ENCODE assay signal across 12 mouse cellular contexts in the genomic region with DNA sequence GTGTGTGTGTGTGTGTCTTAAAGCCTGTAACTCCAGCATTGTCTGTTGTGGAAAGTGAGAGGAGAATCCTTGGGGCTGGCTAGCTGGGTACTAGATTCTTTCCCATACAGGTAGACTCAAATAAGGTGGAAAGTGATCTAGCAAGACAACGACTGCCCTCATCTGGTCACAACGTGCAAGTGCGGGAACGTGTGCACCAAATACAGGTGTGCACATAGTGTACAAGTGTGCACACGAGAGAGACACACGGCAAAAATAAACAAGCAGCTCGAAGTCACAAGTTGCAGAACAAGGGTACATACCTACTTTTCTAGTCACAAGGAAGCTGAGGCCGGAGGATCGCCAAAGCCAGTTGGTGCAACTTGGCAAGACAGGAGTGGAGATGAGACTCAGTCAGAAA. TPM values are rescaled to one million over a fixed set of nuclear protein-coding genes. Genes with fewer than 3 reads are reported as not detected.
DNase-seq lines count a peak whose midpoint lies in the region; ATAC-seq and TF ChIP-seq lines count a peak whose summit lies in the region.
"Had no signal": no experiment of that assay in that cellular context is flagged by ENCODE, and none has a peak within 500 bp of the region (broad histone marks: within the 10 kb centered on the region; RNA-seq: fewer than 3 reads in every experiment).

No protein-coding gene starts in this region.

- DNase-seq in heart, postnatal 0 days (ENCODE audit: low spot score) = no peak
- DNase-seq in heart, adult 9 months (ENCODE audit: low spot score in 2 of 2) = no peak
- peak; percentile 33 for DNase-seq in midbrain, embryonic 14.5 days
- peak; percentile 45 for DNase-seq in brain, adult 2 months (ENCODE audit: low read depth, low spot score)
- DNase-seq in thymus, postnatal 10 days (ENCODE audit: low spot score in 2 of 2) = peak; percentile 30 to 59
- no peak for DNase-seq in urinary bladder, adult 2 months (ENCODE audit: low spot score)
- no peak for DNase-seq in layer of hippocampus, postnatal 14 days (ENCODE audit: low spot score in 2 of 2)
- DNase-seq: embryo, embryonic 11 days; gastrocnemius, postnatal 25 days had no signal

- TF ChIP-seq EP300 in heart, postnatal 0 days (IDR thresholded peaks at IDR 0.05; ENCODE audit: low read depth) = no peak

- H3K27me3 ChIP-seq in heart, postnatal 0 days (ENCODE audit: control insufficient read depth, insufficient read depth, low read length) = peaks cover 53% of the 10 kb centered on the region
- peaks cover 42% of the 10 kb centered on the region for H3K27me3 ChIP-seq in midbrain, embryonic 14.5 days (ENCODE audit: control insufficient read depth, insufficient read depth, low read length)
- peaks cover 37% of the 10 kb centered on the region for H3K27me3 ChIP-seq in midbrain, embryonic 16.5 days (ENCODE audit: control insufficient read depth, insufficient read depth, low read depth, low read length)

- H3K4me3 ChIP-seq in heart, postnatal 0 days (ENCODE audit: low read depth, low read length) = no peak overlapping the region
- no peak overlapping the region for H3K4me3 ChIP-seq in midbrain, embryonic 14.5 days (replicated peaks; ENCODE audit: low read depth, low read length)
- H3K4me3 ChIP-seq in midbrain, embryonic 16.5 days (ENCODE audit: low read depth, low read length) = no peak overlapping the region
- H3K4me3 ChIP-seq: intestine, embryonic 15.5 days; limb, embryonic 15.5 days had no signal

- TF ChIP-seq CTCF in heart, postnatal 0 days (IDR thresholded peaks at IDR 0.05; ENCODE audit: low read depth) = peak; percentile 48

- H3K4me1 ChIP-seq in heart, postnatal 0 days (ENCODE audit: control insufficient read depth, insufficient read depth) = 0 out of 2 replicates have a peak, but pooled peaks cover 4% of the 10 kb centered on the region
- H3K4me1 ChIP-seq in midbrain, embryonic 14.5 days (ENCODE audit: control insufficient read depth, insufficient read depth, low read length) = peaks cover 7% of the 10 kb centered on the region; the same call in 1 of the 2 replicates
- peaks cover 5% of the 10 kb centered on the region; the same call in 1 of the 2 replicates for H3K4me1 ChIP-seq in midbrain, embryonic 16.5 days (ENCODE audit: control insufficient read depth, insufficient read depth, low read length)

- WGBS in heart, postnatal 0 days = 48% methylated on average over 9 of the region's 9 CpGs
- 59% methylated on average over 9 of the region's 9 CpGs for WGBS in midbrain, embryonic 14.5 days
- WGBS in midbrain, embryonic 16.5 days = 56% methylated on average over 9 of the region's 9 CpGs

- no peak overlapping the region for H3K27ac ChIP-seq in heart, postnatal 0 days (ENCODE audit: low read depth)
- H3K27ac ChIP-seq in midbrain, embryonic 14.5 days (replicated peaks; ENCODE audit: low read depth, low read length) = no peak overlapping the region
- no peak overlapping the region for H3K27ac ChIP-seq in midbrain, embryonic 16.5 days (ENCODE audit: low read length)
- H3K27ac ChIP-seq: intestine, embryonic 15.5 days; limb, embryonic 15.5 days had no signal

- no peak overlapping the region for H3K9ac ChIP-seq in heart, postnatal 0 days (replicated peaks; ENCODE audit: low read depth, low read length)
- no peak overlapping the region for H3K9ac ChIP-seq in midbrain, embryonic 14.5 days (replicated peaks; ENCODE audit: low read length)
- H3K9ac ChIP-seq in midbrain, embryonic 16.5 days (ENCODE audit: low read depth, low read length) = no peak overlapping the region
- H3K9ac ChIP-seq: intestine, embryonic 15.5 days; limb, embryonic 15.5 days had no signal

- H3K4me2 ChIP-seq in heart, postnatal 0 days (ENCODE audit: low read depth, low read length) = no peak overlapping the region
- H3K4me2 ChIP-seq in midbrain, embryonic 14.5 days (ENCODE audit: low read length) = no peak overlapping the region
- no peak overlapping the region for H3K4me2 ChIP-seq in midbrain, embryonic 16.5 days (ENCODE audit: low read length)
- H3K4me2 ChIP-seq: intestine, embryonic 15.5 days; limb, embryonic 15.5 days had no signal

- no peak for ATAC-seq in heart, postnatal 0 days (ENCODE audit: insufficient read depth, low read depth)
- no peak for ATAC-seq in midbrain, embryonic 14.5 days (ENCODE audit: low FRiP score, low TSS enrichment)
- no peak for ATAC-seq in midbrain, embryonic 16.5 days
- ATAC-seq: intestine, embryonic 15.5 days had no signal

- no peaks in the 10 kb centered on the region for H3K9me3 ChIP-seq in heart, postnatal 0 days (replicated peaks; ENCODE audit: control insufficient read depth, low read length)
- H3K9me3 ChIP-seq in midbrain, embryonic 14.5 days (ENCODE audit: control insufficient read depth, low read length) = no peaks in the 10 kb centered on the region
- H3K9me3 ChIP-seq in midbrain, embryonic 16.5 days (replicated peaks; ENCODE audit: control insufficient read depth, low read length, poor library complexity, severe bottlenecking) = no peaks in the 10 kb centered on the region
- H3K9me3 ChIP-seq: intestine, embryonic 15.5 days; limb, embryonic 15.5 days had no signal

- no peaks in the 10 kb centered on the region for H3K36me3 ChIP-seq in heart, postnatal 0 days (replicated peaks; ENCODE audit: control insufficient read depth, insufficient read depth, low read length)
- H3K36me3 ChIP-seq in midbrain, embryonic 14.5 days (ENCODE audit: control insufficient read depth, insufficient read depth, low read length) = no peaks in the 10 kb centered on the region
- H3K36me3 ChIP-seq in midbrain, embryonic 16.5 days (ENCODE audit: control insufficient read depth, insufficient read depth, low read length) = no peaks in the 10 kb centered on the region
- H3K36me3 ChIP-seq: intestine, embryonic 15.5 days; limb, embryonic 15.5 days had no signal

RNA-seq across cellular contexts. Expression of a gene that starts 2.2 kb away (rescaled TPM):
- not detected in 2 replicates for total RNA-seq in heart, postnatal 0 days (2014; rRNA removed; ENCODE audit: low replicate concordance)
- 0.12 and 0.15 TPM in 2 replicates for polyA plus RNA-seq in heart, postnatal 0 days (2015; fragmentation: Nextera tagmentation; extraction: Ambion mirVana)
- not detected in 2 replicates for polyA plus RNA-seq in midbrain, embryonic 14.5 days (2014; fragmentation: Nextera tagmentation; extraction: Ambion mirVana)
- 0.12 and 0.48 TPM in 2 replicates for polyA plus RNA-seq in midbrain, embryonic 16.5 days (2015; fragmentation: Nextera tagmentation; extraction: Ambion mirVana)
- polyA plus RNA-seq in urinary bladder, adult 2 months (2012; rRNA removed) = 4.3 and 8.0 TPM in 2 replicates
- under 1 TPM in 1 of 2 experiments, not detected in 1; 0.29 TPM for total RNA-seq in layer of hippocampus, postnatal 14 days (2021)

RNA-seq across cellular contexts. Expression of a gene that starts 23.5 kb away (rescaled TPM):
- total RNA-seq in heart, postnatal 0 days (2014; rRNA removed; ENCODE audit: low replicate concordance) = 11.0 and 11.5 TPM in 2 replicates
- 2.1 and 2.3 TPM in 2 replicates for polyA plus RNA-seq in heart, postnatal 0 days (2015; fragmentation: Nextera tagmentation; extraction: Ambion mirVana)
- polyA plus RNA-seq in midbrain, embryonic 14.5 days (2014; fragmentation: Nextera tagmentation; extraction: Ambion mirVana) = 6.4 and 6.7 TPM in 2 replicates
- 4.3 and 4.4 TPM in 2 replicates for polyA plus RNA-seq in midbrain, embryonic 16.5 days (2015; fragmentation: Nextera tagmentation; extraction: Ambion mirVana)
- polyA plus RNA-seq in urinary bladder, adult 2 months (2012; rRNA removed) = 5.2 and 8.0 TPM in 2 replicates
- 10 to 100 TPM; 20.9 to 22.6 TPM for total RNA-seq in layer of hippocampus, postnatal 14 days (2021)

Comparison
In these comparisons a context has a peak if more than half of its experiments do, and no peak if none do; other contexts are left out.
1. DNase-seq: peak in midbrain, embryonic 14.5 days (single experiment), brain, adult 2 months (single experiment) and thymus, postnatal 10 days (2 of 2); none in heart, postnatal 0 days (single experiment), heart, adult 9 months (0 of 2), urinary bladder, adult 2 months (single experiment) and layer of hippocampus, postnatal 14 days (0 of 2).